Mouse (Mus musculus) heart, postnatal 0 days (tissue): ENCODE data around the gene Hist1h2bj.

ENCODE experiments used
- CTCF ChIP-seq: IDR thresholded peaks from 2 replicates; pipeline ENCODE4 v1.5.1; 2016; ENCODE audit warnings: antibody characterized with exemption, control low read depth, low read depth
- EP300 ChIP-seq: IDR thresholded peaks from 2 replicates; pipeline ENCODE4 v1.6.1; 2016; ENCODE audit warnings: antibody characterized with exemption, low read depth

DNA sequence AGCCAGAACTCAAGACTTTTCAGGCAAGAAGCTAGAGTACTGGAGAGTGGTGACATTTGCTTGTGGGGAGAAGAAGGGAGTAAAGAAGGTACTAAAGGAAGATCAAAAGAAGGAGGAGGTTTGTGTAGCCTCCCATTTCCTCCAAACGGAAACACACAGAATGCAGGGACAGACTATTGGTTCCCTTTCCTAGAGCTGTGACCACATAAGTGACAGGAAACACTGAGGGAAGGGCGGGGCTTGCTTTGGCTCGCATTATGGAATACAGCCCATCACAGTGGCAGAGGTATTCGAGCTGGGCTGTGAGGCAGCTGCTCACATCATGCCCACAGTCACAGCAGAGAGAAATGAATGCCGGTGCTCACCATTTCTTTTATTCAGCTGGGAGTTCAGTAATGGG lies 41.2 kb upstream of the Hist1h2bj start:
- TF ChIP-seq CTCF (no peak), EP300 (no peak)
